Mouse (Mus musculus) CH12.LX (cell line): ENCODE data around the gene 1700020L24Rik. TPM values are rescaled to one million over a fixed set of nuclear protein-coding genes. Genes with fewer than 3 reads are reported as not detected.

Experiments used
- DNase-seq: peaks from one replicate; pipeline ENCODE4 v3.0.0-alpha.2; 2013; ENCODE audit errors: extremely low read depth
- H3K27ac ChIP-seq: 2 replicates; pipeline ENCODE4 v1.5.1; 2012; ENCODE audit warnings: low read depth, mild to moderate bottlenecking, control low read depth, moderate library complexity; ENCODE audit not compliant: insufficient read depth
- H3K27me3 ChIP-seq: replicated peaks from 2 replicates; pipeline ENCODE3; 2012; ENCODE audit warnings: inconsistent platforms
- H3K36me3 ChIP-seq, 2 experiments: replicated peaks in 1 of 2; 2 replicates each; pipeline versions ENCODE3 to v1.6.1; 2012; ENCODE audit warnings: inconsistent platforms in 1 of 2, low read length in 1 of 2, mild to moderate bottlenecking in 1 of 2, mixed read lengths in 1 of 2, moderate library complexity in 1 of 2; ENCODE audit not compliant: control insufficient read depth in 1 of 2, insufficient read depth in 1 of 2
- H3K4me1 ChIP-seq, 2 experiments: 2 replicates each; pipeline ENCODE4 v1.6.1; 2012; ENCODE audit warnings: inconsistent platforms in 1 of 2, moderate library complexity in 1 of 2; ENCODE audit not compliant: insufficient read depth in 2 of 2, control insufficient read depth in 1 of 2
- H3K4me2 ChIP-seq: 2 replicates; pipeline ENCODE4 v1.6.1; 2012; ENCODE audit warnings: low read depth, mild to moderate bottlenecking, control low read depth; ENCODE audit not compliant: poor library complexity, insufficient read depth, severe bottlenecking
- H3K4me3 ChIP-seq, 3 experiments: fragments of 150-350 bp in 1 of 3; sonication (generic) in 1 of 3; replicated peaks in 1 of 3; 2 replicates each; pipeline versions ENCODE3 to v1.5.1; 2011 to 2012; ENCODE audit warnings: low read depth in 2 of 3, low read length in 2 of 3, mild to moderate bottlenecking in 2 of 3, moderate library complexity in 2 of 3, control low read depth in 1 of 3, improper control_type of control experiment in 1 of 3, inconsistent platforms in 1 of 3, mixed read lengths in 1 of 3; ENCODE audit not compliant: poor library complexity in 1 of 3
- H3K79me2 ChIP-seq: replicated peaks from 2 replicates; pipeline ENCODE4 v1.6.1; 2012; ENCODE audit warnings: mild to moderate bottlenecking, moderate library complexity; ENCODE audit not compliant: control insufficient read depth, poor library complexity, insufficient read depth, severe bottlenecking; ENCODE audit errors: extremely low read depth
- H3K9ac ChIP-seq: 2 replicates; pipeline ENCODE4 v1.6.1; 2012; ENCODE audit warnings: low read depth, mild to moderate bottlenecking, control low read depth, moderate library complexity; ENCODE audit not compliant: insufficient read depth
- H3K9me3 ChIP-seq: replicated peaks from 2 replicates; pipeline ENCODE3; 2012; ENCODE audit warnings: low read length, inconsistent platforms, mixed read lengths
- BHLHE40 ChIP-seq: IDR thresholded peaks from 2 replicates; pipeline ENCODE4 v1.6.1; 2011; ENCODE audit warnings: mild to moderate bottlenecking, low read depth, low read length, improper control_type of control experiment
- CHD1 ChIP-seq: IDR thresholded peaks from 2 replicates; pipeline ENCODE4 v1.6.1; 2012; ENCODE audit warnings: low read depth, low read length, improper control_type of control experiment, inconsistent platforms
- CHD2 ChIP-seq: IDR thresholded peaks from 2 replicates; pipeline ENCODE4 v1.6.1; 2011; ENCODE audit warnings: low read length, improper control_type of control experiment
- ELF1 ChIP-seq: IDR thresholded peaks from 2 replicates; pipeline ENCODE4 v1.6.1; 2014; ENCODE audit warnings: low read depth, mild to moderate bottlenecking, inconsistent platforms, low read length, improper control_type of control experiment
- GABPA ChIP-seq: IDR thresholded peaks from 2 replicates; pipeline ENCODE4 v1.6.1; 2012; ENCODE audit warnings: low read depth, low read length, improper control_type of control experiment, inconsistent platforms; ENCODE audit not compliant: insufficient replicate concordance
- HCFC1 ChIP-seq: IDR thresholded peaks from 2 replicates; pipeline ENCODE4 v1.6.1; 2012; ENCODE audit warnings: low read depth, mild to moderate bottlenecking, inconsistent platforms, low read length, improper control_type of control experiment
- KAT2A ChIP-seq: IDR thresholded peaks from 2 replicates; pipeline ENCODE4 v1.6.1; 2012; ENCODE audit warnings: low read length, improper control_type of control experiment, inconsistent platforms; ENCODE audit not compliant: insufficient replicate concordance
- MAZ ChIP-seq: IDR thresholded peaks from 2 replicates; pipeline ENCODE4 v1.6.1; 2012; ENCODE audit warnings: low read depth, mild to moderate bottlenecking, inconsistent platforms, low read length, improper control_type of control experiment, moderate library complexity
- MEF2A ChIP-seq: IDR thresholded peaks from 2 replicates; pipeline ENCODE4 v1.6.1; 2014; ENCODE audit warnings: low read depth, mild to moderate bottlenecking, inconsistent platforms, low read length, improper control_type of control experiment, borderline replicate concordance
- MXI1 ChIP-seq: IDR thresholded peaks from 2 replicates; pipeline ENCODE4 v1.6.1; 2011; ENCODE audit warnings: mild to moderate bottlenecking, low read depth, low read length, improper control_type of control experiment
- MYC ChIP-seq: IDR thresholded peaks from 2 replicates; pipeline ENCODE4 v1.6.1; 2011; ENCODE audit warnings: low read depth, mild to moderate bottlenecking, improper control_type of control experiment, low read length
- NRF1 ChIP-seq: IDR thresholded peaks from 2 replicates; pipeline ENCODE4 v1.6.1; 2014; ENCODE audit warnings: low read depth, mild to moderate bottlenecking, inconsistent platforms, low read length, improper control_type of control experiment, moderate library complexity
- RAD21 ChIP-seq: IDR thresholded peaks from 2 replicates; pipeline ENCODE4 v1.6.1; 2011; ENCODE audit warnings: low read depth, mild to moderate bottlenecking, low read length, improper control_type of control experiment, moderate library complexity
- SMC3 ChIP-seq: IDR thresholded peaks from 2 replicates; pipeline ENCODE4 v1.6.1; 2011; ENCODE audit warnings: low read depth, low read length, improper control_type of control experiment
- TBP ChIP-seq: conservative IDR thresholded peaks from 2 replicates; pipeline ENCODE4 v1.6.1; 2011; ENCODE audit warnings: low read depth, low read length, improper control_type of control experiment
- TCF12 ChIP-seq: IDR thresholded peaks from 2 replicates; pipeline ENCODE4 v1.6.1; 2014; ENCODE audit warnings: low read depth, mild to moderate bottlenecking, inconsistent platforms, low read length, improper control_type of control experiment
- UBTF ChIP-seq: IDR thresholded peaks from 2 replicates; pipeline ENCODE4 v1.6.1; 2012; ENCODE audit warnings: low read depth, mild to moderate bottlenecking, inconsistent platforms, low read length, improper control_type of control experiment, moderate library complexity
- ZKSCAN1 ChIP-seq: IDR thresholded peaks from 2 replicates; pipeline ENCODE4 v1.6.1; 2012; ENCODE audit warnings: low read depth, inconsistent platforms, low read length, improper control_type of control experiment, borderline replicate concordance
- dilution Hi-C: fragments of 300-500 bp; cut with MboI; formaldehyde crosslinking; loops from 2 replicates; pipeline ENCODE4 v1.14.3; 2020; ENCODE audit warnings: low sequenced_read_pairs; ENCODE audit not compliant: extremely low pct_unique_long_range_greater_than_20kb, extremely low pct_ligation_motif_present
- in situ Hi-C: fragments of 300-500 bp; cut with MboI; formaldehyde crosslinking; loops from 3 replicates; pipeline ENCODE4 v1.14.3; 2019; ENCODE audit warnings: low sequenced_read_pairs, low pct_ligation_motif_present, low pct_unique_long_range_greater_than_20kb, mixed read lengths
- polyA plus RNA-seq: library from polyadenylated mRNA; unstranded; fragments of >175 nt; gene quantifications from 2 replicates; pipeline ENCODE4 v1.2.1, GENCODE M21; 2012; ENCODE audit warnings: low read depth; ENCODE audit not compliant: insufficient read length
- total RNA-seq, 2 experiments: library from RNA; depleted of rRNA; stranded (reverse); fragments of 300-350 nt in 1 of 2; fragments of >200 nt in 1 of 2; gene quantifications; 2 replicates each; pipeline ENCODE4 v1.2.3; 2012 to 2014

Gene 1700020L24Rik
- total and polyA plus RNA-seq, 3 experiments, result 0.21 to 0.40 TPM; not detected in 1

- Histone ChIP-seq H3K4me3 (peak within 1 kb of the TSS in 1 of 3 experiments; percentile 51), H3K9me3 (no peaks in the 10 kb centered on the region), H3K36me3 (peaks cover 5 to 15% of the 10 kb centered on the region in 2 experiments), H3K79me2 (no peaks in the 10 kb centered on the region), H3K27me3 (peaks cover 31% of the 10 kb centered on the region), H3K9ac (peak within 1 kb of the TSS; percentile 17; the same call in 1 of the 2 replicates), H3K4me2 (peak within 1 kb of the TSS; percentile 22), H3K27ac (no peak within 1 kb of the TSS), H3K4me1 (peaks cover 17 to 35% of the 10 kb centered on the region in 2 experiments)
- TF ChIP-seq BHLHE40, result no peak
- TF ChIP-seq MAZ, result no peak
- no peak; the same call in 1 of the 2 replicates for TF ChIP-seq CHD2
- TF ChIP-seq NRF1, result no peak
- no peak for TF ChIP-seq RAD21
- no peak for TF ChIP-seq MXI1
- TF ChIP-seq MYC, result no peak
- no peak for TF ChIP-seq MEF2A
- TF ChIP-seq TCF12, result no peak
- no peak for TF ChIP-seq CHD1
- in situ Hi-C loops, result loop anchor here (25.0 kb wide), 1 partner anchor 497 kb away; the partner anchor contains the start of genes Nle1 and Unc45b
- no peak for DNase-seq
- dilution Hi-C loops, result no loop called here
Measured at GRCm38 (mm10) chr11:83409087-83409754, 28.3 kb upstream of the 1700020L24Rik start, which contains the start of gene Rasl10b. Rasl10b (plus strand) TSS chr11:83409137.

- no peak overlapping the region for H3K27ac ChIP-seq
- H3K36me3 ChIP-seq, result peaks cover 0 to 10% of the 10 kb centered on the region in 2 experiments
- in situ Hi-C loops (loop anchor here (25.0 kb wide), 1 partner anchor 498 kb away; the partner anchor contains the start of genes Nle1 and Unc45b), dilution Hi-C loops (no loop called here)
- peak overlapping the region; percentile 17; the same call in 1 of the 2 replicates for H3K9ac ChIP-seq
- H3K79me2 ChIP-seq, result no peaks in the 10 kb centered on the region
- peak overlapping the region; percentile 22 for H3K4me2 ChIP-seq
- DNase-seq, result no peak
- TF ChIP-seq SMC3 (no peak), UBTF (no peak), ZKSCAN1 (no peak), HCFC1 (no peak), RAD21 (no peak), KAT2A (no peak), TCF12 (no peak), GABPA (no peak), ELF1 (no peak), TBP (no peak)
- TF ChIP-seq, all 38 proteins: peak for 0
- Histone ChIP-seq H3K4me3 (peak overlapping the region in 1 of 3 experiments; percentile 51), H3K9me3 (no peaks in the 10 kb centered on the region), H3K27me3 (peaks cover 35% of the 10 kb centered on the region), H3K4me1 (peaks cover 17 to 35% of the 10 kb centered on the region in 2 experiments)
Measured at GRCm38 (mm10) chr11:83409792-83410291, 27.6 kb upstream of the 1700020L24Rik start.
